Mouse (Mus musculus) forebrain, embryonic 11.5 days (tissue): ENCODE data around the gene Nrp2. TPM values are rescaled to one million over a fixed set of nuclear protein-coding genes. Genes with fewer than 3 reads are reported as not detected.

Experiments used
- ATAC-seq: fragments of 200-750 bp; cut with Nextera tagmentation; replicated peaks from 2 replicates; pipeline ENCODE4 v1.8.0; 2017; ENCODE audit warnings: moderate TSS enrichment; ENCODE audit not compliant: low FRiP score
- DNase-seq: peaks from one replicate; pipeline ENCODE4 v3.0.0-alpha.2; 2017; ENCODE audit warnings: low spot score
- H3K27ac ChIP-seq: fragments of 300-500 bp; sonication (generic); 2 replicates; pipeline ENCODE4 v1.5.1; 2014; ENCODE audit warnings: low read depth, low read length
- H3K27me3 ChIP-seq: fragments of 300-500 bp; sonication (generic); 2 replicates; pipeline ENCODE4 v1.6.1; 2014; ENCODE audit warnings: mild to moderate bottlenecking, low read length, mixed read lengths; ENCODE audit not compliant: control insufficient read depth, insufficient read depth
- H3K36me3 ChIP-seq: fragments of 300-500 bp; sonication (generic); 2 replicates; pipeline ENCODE4 v1.6.1; 2014; ENCODE audit warnings: mild to moderate bottlenecking, low read length, moderate library complexity, mixed read lengths; ENCODE audit not compliant: control insufficient read depth, insufficient read depth
- H3K4me1 ChIP-seq: fragments of 300-500 bp; sonication (generic); replicated peaks from 2 replicates; pipeline ENCODE4 v1.6.1; 2014; ENCODE audit warnings: low read length, mixed read lengths; ENCODE audit not compliant: control insufficient read depth, insufficient read depth
- H3K4me2 ChIP-seq: fragments of 300-500 bp; sonication (generic); 2 replicates; pipeline ENCODE4 v1.6.1; 2014; ENCODE audit warnings: low read depth, mild to moderate bottlenecking, low read length, moderate library complexity, mixed read lengths; ENCODE audit not compliant: severe bottlenecking
- H3K4me3 ChIP-seq: fragments of 300-500 bp; sonication (generic); 2 replicates; pipeline ENCODE4 v1.5.1; 2014; ENCODE audit warnings: low read depth, low read length
- H3K9ac ChIP-seq: fragments of 300-500 bp; sonication (generic); 2 replicates; pipeline ENCODE4 v1.6.1; 2014; ENCODE audit warnings: low read length
- H3K9me3 ChIP-seq: fragments of 300-500 bp; sonication (generic); 2 replicates; pipeline ENCODE4 v1.6.1; 2016; ENCODE audit warnings: low read length, mixed read lengths; ENCODE audit not compliant: control insufficient read depth
- WGBS: fragments of 180-500 bp; shearing (Covaris S2); extraction: QIAGEN DNeasy Blood & Tissue Kit; methylation state at CpG from one replicate; pipeline ENCODE4 v1.1.7; 2014; 5-methylcytosine and 5-hydroxymethylcytosine counted together
- polyA plus RNA-seq: library from polyadenylated mRNA; unstranded; fragments of >200 nt; fragmentation: Nextera tagmentation; extraction: Ambion mirVana; gene quantifications from 2 replicates; pipeline ENCODE4 v1.2.1, GENCODE M21; 2014

Gene Nrp2
- polyA plus RNA-seq, 1 experiment from 2014 or later, result 20.7 TPM

GRCm38 (mm10) chr1:62718750-62719149 is 15.7 kb downstream of the Nrp2 start:
- Histone ChIP-seq H3K27me3 (no peaks in the 10 kb centered on the region; the same call in 1 of the 2 replicates), H3K4me2 (no peak overlapping the region), H3K27ac (no peak overlapping the region), H3K9me3 (no peaks in the 10 kb centered on the region), H3K4me1 (peaks cover 13% of the 10 kb centered on the region), H3K36me3 (no peaks in the 10 kb centered on the region), H3K4me3 (no peak overlapping the region), H3K9ac (no peak overlapping the region)
- 84% methylated on average over 8 of the region's 8 CpGs for WGBS
- no peak for ATAC-seq
- DNase-seq, result no peak

GRCm38 (mm10) chr1:62719770-62720169 is 16.7 kb downstream of the Nrp2 start:
- Histone ChIP-seq H3K4me3 (no peak overlapping the region), H3K36me3 (no peaks in the 10 kb centered on the region), H3K9me3 (no peaks in the 10 kb centered on the region), H3K9ac (no peak overlapping the region), H3K27me3 (no peaks in the 10 kb centered on the region; the same call in 1 of the 2 replicates), H3K4me1 (peaks cover 13% of the 10 kb centered on the region), H3K4me2 (no peak overlapping the region), H3K27ac (no peak overlapping the region)
- ATAC-seq (no peak), DNase-seq (no peak)
- WGBS, result 90% methylated on average over 6 of the region's 6 CpGs

- Histone ChIP-seq H3K9ac (no peak overlapping the region), H3K4me2 (no peak overlapping the region), H3K4me1 (peaks cover 13% of the 10 kb centered on the region), H3K9me3 (no peaks in the 10 kb centered on the region), H3K27me3 (no peaks in the 10 kb centered on the region; the same call in 1 of the 2 replicates), H3K36me3 (no peaks in the 10 kb centered on the region), H3K27ac (no peak overlapping the region), H3K4me3 (no peak overlapping the region)
- 73% methylated on average over 3 of the region's 3 CpGs for WGBS
- ATAC-seq (no peak), DNase-seq (no peak)
Observed at GRCm38 (mm10) chr1:62720176-62720575, 17.1 kb downstream of the Nrp2 start.

- ATAC-seq, result no peak
Observed at GRCm38 (mm10) chr1:62720727-62721705, 17.9 kb downstream of the Nrp2 start.

DNA sequence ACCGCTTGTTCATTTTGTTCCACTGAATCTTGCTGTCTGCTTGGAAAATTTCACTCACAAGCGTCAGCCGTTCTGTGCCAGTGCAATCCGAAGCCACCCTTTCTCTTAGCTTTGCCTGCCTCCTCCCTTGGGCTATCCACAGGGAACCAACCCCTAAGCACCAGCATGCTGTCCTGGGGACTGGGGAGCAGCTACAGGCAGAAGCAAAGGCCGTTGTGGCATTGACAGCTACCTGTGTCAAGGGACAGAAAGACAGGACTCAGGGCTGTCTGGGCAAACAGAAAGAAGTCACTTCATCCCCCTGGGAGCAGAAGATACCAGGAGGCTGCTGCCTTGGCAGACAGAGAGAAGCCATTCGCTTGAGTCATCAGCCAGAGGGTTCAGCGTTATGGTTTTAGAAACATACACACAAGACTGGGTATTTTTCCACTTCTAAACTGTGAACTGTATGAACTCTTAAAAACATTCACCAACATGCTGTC is 18.7 kb downstream of the Nrp2 start:
- WGBS, result 81% methylated on average over 7 of the region's 7 CpGs
- H3K27ac ChIP-seq, result no peak overlapping the region
- ATAC-seq, result no peak

More at GRCm38 (mm10) chr1:62720727-62721705, 17.9 kb downstream of the Nrp2 start:
- Histone ChIP-seq H3K4me3 (no peak overlapping the region), H3K27ac (no peak overlapping the region), H3K27me3 (no peaks in the 10 kb centered on the region; the same call in 1 of the 2 replicates), H3K36me3 (no peaks in the 10 kb centered on the region), H3K4me1 (peaks cover 13% of the 10 kb centered on the region), H3K9me3 (no peaks in the 10 kb centered on the region), H3K9ac (no peak overlapping the region; the same call in 1 of the 2 replicates), H3K4me2 (no peak overlapping the region)
- DNase-seq, result no peak
- WGBS, result 51% methylated on average over 13 of the region's 13 CpGs

GRCm38 (mm10) chr1:62722526-62722925 is 19.4 kb downstream of the Nrp2 start:
- Histone ChIP-seq H3K36me3 (no peaks in the 10 kb centered on the region), H3K9ac (no peak overlapping the region), H3K27ac (no peak overlapping the region), H3K4me2 (no peak overlapping the region), H3K9me3 (no peaks in the 10 kb centered on the region), H3K27me3 (no peaks in the 10 kb centered on the region), H3K4me1 (peaks cover 3% of the 10 kb centered on the region), H3K4me3 (no peak overlapping the region)
- 64% methylated on average over 8 of the region's 8 CpGs for WGBS
- peak; percentile 77 for DNase-seq
- no peak for ATAC-seq

More for the DNA sequence above, 18.7 kb downstream of the Nrp2 start:
- H3K4me2 ChIP-seq, result no peak overlapping the region
- H3K4me1 ChIP-seq, result peaks cover 11% of the 10 kb centered on the region
- no peak for DNase-seq
- H3K27me3 ChIP-seq, result no peaks in the 10 kb centered on the region; the same call in 1 of the 2 replicates
- H3K36me3 ChIP-seq, result no peaks in the 10 kb centered on the region
- H3K9ac ChIP-seq, result no peak overlapping the region
- no peaks in the 10 kb centered on the region for H3K9me3 ChIP-seq
- H3K4me3 ChIP-seq, result no peak overlapping the region

- H3K4me2 ChIP-seq, result no peak overlapping the region
- no peak for DNase-seq
- no peak overlapping the region for H3K27ac ChIP-seq
- no peak overlapping the region for H3K9ac ChIP-seq
- no peak for ATAC-seq
- H3K27me3 ChIP-seq, result no peaks in the 10 kb centered on the region
- no peaks in the 10 kb centered on the region for H3K9me3 ChIP-seq
- H3K4me3 ChIP-seq, result no peak overlapping the region
- H3K36me3 ChIP-seq, result no peaks in the 10 kb centered on the region
- 88% methylated on average over 5 of the region's 5 CpGs for WGBS
- H3K4me1 ChIP-seq, result no peaks in the 10 kb centered on the region
Observed at GRCm38 (mm10) chr1:62723891-62724290, 20.8 kb downstream of the Nrp2 start.

- H3K36me3 ChIP-seq, result no peaks in the 10 kb centered on the region
- 71% methylated on average over 6 of the region's 6 CpGs for WGBS
- H3K4me3 ChIP-seq, result no peak overlapping the region
- H3K27me3 ChIP-seq, result no peaks in the 10 kb centered on the region
- no peak overlapping the region for H3K9ac ChIP-seq
- no peak for DNase-seq
- H3K27ac ChIP-seq, result no peak overlapping the region
- no peak overlapping the region for H3K4me2 ChIP-seq
- H3K4me1 ChIP-seq, result no peaks in the 10 kb centered on the region
- ATAC-seq, result no peak
- H3K9me3 ChIP-seq, result no peaks in the 10 kb centered on the region
Observed at GRCm38 (mm10) chr1:62724461-62725021, 21.5 kb downstream of the Nrp2 start.
